ENCODE assay signal across 8 mouse cellular contexts in genomic region chr12:36945964-36946363, GRCm38 (mm10).
DNase-seq lines count a peak whose midpoint lies in the region; ATAC-seq and TF ChIP-seq lines count a peak whose summit lies in the region.

No protein-coding gene starts in this region.

- TF ChIP-seq CTCF in layer of hippocampus, adult 2 months (conservative IDR thresholded peaks at IDR 0.05), result no peak

- no peak overlapping the region for H3K27ac ChIP-seq in embryonic facial prominence, embryonic 10.5 days (replicated peaks)
- no peak overlapping the region for H3K27ac ChIP-seq in layer of hippocampus, adult 2 months

- no peaks in the 10 kb centered on the region for H3K36me3 ChIP-seq in embryonic facial prominence, embryonic 10.5 days (replicated peaks)

- intact Hi-C loops in left cerebral cortex, postnatal 4 days (cut with DNase I), result no loop called here

- H3K27me3 ChIP-seq in embryonic facial prominence, embryonic 10.5 days (replicated peaks; ENCODE audit: low read depth, poor library complexity, severe bottlenecking), result no peaks in the 10 kb centered on the region

- 58% methylated on average over 1 of the region's 1 CpGs for WGBS in embryonic facial prominence, embryonic 10.5 days

- H3K4me3 ChIP-seq in embryonic facial prominence, embryonic 10.5 days, result no peak overlapping the region
- no peak overlapping the region for H3K4me3 ChIP-seq in layer of hippocampus, adult 2 months

- no peaks in the 10 kb centered on the region for H3K9me3 ChIP-seq in embryonic facial prominence, embryonic 10.5 days

- no peak for ATAC-seq in megakaryocyte progenitor cell, adult 5-6 weeks (replicated peaks; ENCODE audit: poor library complexity)

- peak; percentile 31 for DNase-seq in left cerebral cortex, postnatal 4 days
- no peak for DNase-seq in left cerebral cortex, adult 18-20 months (ENCODE audit: low spot score in 2 of 2)
- peak; percentile 17 for DNase-seq in embryonic facial prominence, embryonic 10.5 days (ENCODE audit: low spot score)
- peak; percentile 87 for DNase-seq in heart, postnatal 4 days
- DNase-seq in lung, postnatal 25 days (ENCODE audit: low spot score), result peak; percentile 88
- no peak for DNase-seq in layer of hippocampus, postnatal 10 days (ENCODE audit: low spot score in 2 of 2)
- DNase-seq in layer of hippocampus, adult 2 months (ENCODE audit: low spot score in 2 of 2), result no peak

- H3K4me1 ChIP-seq in embryonic facial prominence, embryonic 10.5 days, result no peaks in the 10 kb centered on the region

Comparison
In these comparisons a context has a peak if more than half of its experiments do, and no peak if none do; other contexts are left out.
1. DNase-seq: peak in left cerebral cortex, postnatal 4 days (single experiment), embryonic facial prominence, embryonic 10.5 days (single experiment), heart, postnatal 4 days (single experiment) and lung, postnatal 25 days (single experiment); none in left cerebral cortex, adult 18-20 months (0 of 2), layer of hippocampus, postnatal 10 days (0 of 2) and layer of hippocampus, adult 2 months (0 of 2).